Mouse (Mus musculus): ENCODE data around the gene Lsm4. TPM values are rescaled to one million over a fixed set of nuclear protein-coding genes. Genes with fewer than 3 reads are reported as not detected.
A peak's percentile ranks its signal among the peaks of the same experiment; 100 is the strongest.

Gene Lsm4
- polyA plus RNA-seq, 1 experiment from 2014 or later, result 301 TPM

DNA sequence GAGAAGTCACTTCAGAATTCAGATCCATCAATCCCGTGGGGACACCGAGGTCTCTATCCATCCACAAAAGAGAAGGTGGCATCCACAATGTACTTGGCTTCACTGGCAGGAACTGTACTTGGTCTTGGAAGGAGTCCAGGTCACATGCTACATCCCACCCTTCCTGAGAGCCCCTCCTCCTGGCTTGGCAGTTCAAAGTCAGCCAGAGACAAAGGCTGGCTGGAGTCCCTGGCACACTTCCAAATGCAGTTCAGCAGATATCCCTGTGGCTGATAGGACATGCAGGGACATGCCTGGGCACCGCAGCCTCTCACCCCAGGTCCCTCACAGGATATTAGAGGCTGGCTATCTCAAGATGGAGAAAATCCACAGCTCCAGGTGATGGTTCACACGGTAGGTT is 23.7 kb upstream of the Lsm4 start:
- Histone ChIP-seq H3K27me3 (replicated peaks) (no peaks in the 10 kb centered on the region), H3K9me3 (replicated peaks) (no peaks in the 10 kb centered on the region), H3K9ac (no peak overlapping the region), H3K4me2 (no peak overlapping the region), H3K36me3 (peaks cover 36% of the 10 kb centered on the region), H3K27ac (ENCODE audit: poor library complexity, severe bottlenecking) (peak overlapping the region; percentile 85), H3K4me1 (replicated peaks) (peaks cover 49% of the 10 kb centered on the region), H3K4me3 (no peak overlapping the region)
- 28% methylated on average over 4 of the region's 4 CpGs for WGBS
- peak; percentile 85 for ATAC-seq (ENCODE audit: insufficient number of reproducible peaks, low FRiP score)

DNA sequence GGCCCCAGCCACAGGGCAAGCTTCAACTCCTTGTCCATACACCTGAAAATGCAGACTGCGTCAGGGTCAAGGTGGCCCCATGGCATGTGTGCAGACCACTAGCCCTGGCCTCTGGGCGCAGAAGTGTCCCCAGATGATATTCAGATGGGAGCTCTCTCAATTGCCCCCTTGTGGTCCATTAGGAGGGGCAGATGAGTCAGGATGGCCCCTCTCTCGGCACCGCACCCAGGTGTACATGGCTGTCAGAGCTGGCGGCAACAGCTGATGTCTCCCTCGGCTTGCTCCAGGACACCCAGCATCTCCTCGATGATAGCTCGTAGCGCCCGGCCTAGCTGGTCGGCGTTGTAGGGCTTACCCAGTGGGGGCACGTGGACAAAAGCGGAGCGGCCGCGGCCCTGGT is 22.7 kb upstream of the Lsm4 start:
- Histone ChIP-seq H3K4me1 (replicated peaks) (peaks cover 49% of the 10 kb centered on the region), H3K27me3 (replicated peaks) (no peaks in the 10 kb centered on the region), H3K27ac (ENCODE audit: poor library complexity, severe bottlenecking) (peak overlapping the region; percentile 85; the same call in 1 of the 2 replicates), H3K9me3 (replicated peaks) (no peaks in the 10 kb centered on the region), H3K36me3 (peaks cover 46% of the 10 kb centered on the region), H3K9ac (peak overlapping the region; percentile 33; the same call in 1 of the 2 replicates), H3K4me3 (no peak overlapping the region), H3K4me2 (no peak overlapping the region)
- no peak for ATAC-seq (ENCODE audit: insufficient number of reproducible peaks, low FRiP score)
- WGBS, result 93% methylated on average over 17 of the region's 17 CpGs

- Histone ChIP-seq H3K9ac (no peak overlapping the region), H3K4me3 (no peak overlapping the region), H3K27me3 (replicated peaks) (no peaks in the 10 kb centered on the region), H3K9me3 (replicated peaks) (no peaks in the 10 kb centered on the region), H3K36me3 (peaks cover 67% of the 10 kb centered on the region), H3K4me1 (replicated peaks) (peaks cover 32% of the 10 kb centered on the region), H3K4me2 (no peak overlapping the region), H3K27ac (ENCODE audit: poor library complexity, severe bottlenecking) (no peak overlapping the region)
- no peak for ATAC-seq (ENCODE audit: insufficient number of reproducible peaks, low FRiP score)
- 64% methylated on average over 2 of the region's 2 CpGs for WGBS
These were observed 19.8 kb upstream of the Lsm4 start for GRCm38 (mm10) chr8:70653226-70653625.

GRCm38 (mm10) chr8:70654121-70654520 is 18.9 kb upstream of the Lsm4 start:
- no peak overlapping the region for H3K27ac ChIP-seq (ENCODE audit: poor library complexity, severe bottlenecking)
- no peaks in the 10 kb centered on the region for H3K9me3 ChIP-seq (replicated peaks)
- peaks cover 31% of the 10 kb centered on the region for H3K4me1 ChIP-seq (replicated peaks)
- H3K9ac ChIP-seq, result no peak overlapping the region
- WGBS, result 65% methylated on average over 1 of the region's 1 CpGs
- no peak overlapping the region for H3K4me2 ChIP-seq
- no peak for ATAC-seq (ENCODE audit: insufficient number of reproducible peaks, low FRiP score)
- no peaks in the 10 kb centered on the region for H3K27me3 ChIP-seq (replicated peaks)
- H3K36me3 ChIP-seq, result peaks cover 67% of the 10 kb centered on the region
- no peak overlapping the region for H3K4me3 ChIP-seq

- no peak overlapping the region for H3K27ac ChIP-seq (ENCODE audit: poor library complexity, severe bottlenecking)
- H3K9me3 ChIP-seq (replicated peaks), result no peaks in the 10 kb centered on the region
- peaks cover 23% of the 10 kb centered on the region for H3K4me1 ChIP-seq (replicated peaks)
- WGBS, result 63% methylated on average over 2 of the region's 2 CpGs
- ATAC-seq (ENCODE audit: insufficient number of reproducible peaks, low FRiP score), result no peak
- H3K27me3 ChIP-seq (replicated peaks), result no peaks in the 10 kb centered on the region
- no peak overlapping the region for H3K9ac ChIP-seq
- H3K4me2 ChIP-seq, result no peak overlapping the region
- peaks cover 60% of the 10 kb centered on the region for H3K36me3 ChIP-seq
- H3K4me3 ChIP-seq, result no peak overlapping the region
These were observed 17.6 kb upstream of the Lsm4 start for GRCm38 (mm10) chr8:70655469-70655868.

DNA sequence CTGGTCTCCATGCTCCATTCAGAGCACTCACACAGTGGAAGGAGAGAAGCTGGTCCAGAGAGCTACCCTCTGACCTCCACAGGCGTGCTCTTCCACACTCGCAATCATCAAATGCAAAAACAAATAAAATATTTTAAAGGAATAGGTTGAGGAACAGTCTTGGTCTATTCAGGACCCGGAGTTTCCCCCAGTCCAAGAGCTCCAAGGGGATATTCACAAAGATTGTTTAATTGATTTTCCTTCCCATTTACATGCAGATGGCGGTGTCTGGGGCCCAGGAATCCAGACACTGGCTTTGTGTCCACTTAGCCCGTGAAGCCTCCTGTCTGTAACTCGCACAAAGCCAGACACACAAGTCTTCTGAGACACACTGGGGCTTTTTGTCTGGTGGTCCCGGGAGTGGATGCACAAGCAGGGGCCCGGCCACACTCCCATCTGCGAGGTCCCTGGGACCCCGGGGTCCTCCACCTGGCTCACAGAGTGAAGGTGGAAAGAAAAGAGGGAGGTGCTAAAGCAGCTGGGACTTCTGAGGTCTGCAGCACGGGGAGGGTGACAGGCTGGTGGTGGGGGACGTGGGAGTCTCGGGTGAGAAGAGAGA is 16.8 kb upstream of the Lsm4 start:
- peaks cover 52% of the 10 kb centered on the region for H3K36me3 ChIP-seq
- no peaks in the 10 kb centered on the region for H3K27me3 ChIP-seq (replicated peaks)
- no peak for ATAC-seq (ENCODE audit: insufficient number of reproducible peaks, low FRiP score)
- no peaks in the 10 kb centered on the region for H3K9me3 ChIP-seq (replicated peaks)
- H3K27ac ChIP-seq (ENCODE audit: poor library complexity, severe bottlenecking), result no peak overlapping the region
- H3K4me1 ChIP-seq (replicated peaks), result peaks cover 24% of the 10 kb centered on the region
- no peak overlapping the region for H3K4me3 ChIP-seq
- H3K9ac ChIP-seq, result no peak overlapping the region
- H3K4me2 ChIP-seq, result no peak overlapping the region
- WGBS, result 77% methylated on average over 13 of the region's 13 CpGs

DNA sequence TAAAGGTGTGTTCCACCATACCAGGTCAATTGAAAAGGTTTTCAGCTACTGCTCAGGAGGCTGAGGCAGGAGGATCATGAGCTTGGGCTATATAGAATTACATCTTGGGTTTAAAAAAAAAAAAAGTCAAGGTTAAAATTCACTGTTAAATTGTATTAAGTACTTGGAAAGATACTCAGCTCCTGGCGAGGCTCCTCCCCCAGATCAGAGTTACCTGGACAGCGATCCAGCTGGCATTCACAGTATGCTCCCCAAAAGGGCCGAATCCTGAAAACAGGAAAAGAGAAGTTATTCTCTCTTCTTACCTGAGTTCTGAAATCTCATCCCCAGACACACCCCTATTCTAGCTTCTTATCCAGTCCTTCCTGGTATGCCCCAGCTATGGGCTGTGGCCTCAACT is 15.8 kb upstream of the Lsm4 start:
- H3K9ac ChIP-seq, result no peak overlapping the region
- 92% methylated on average over 3 of the region's 3 CpGs for WGBS
- H3K9me3 ChIP-seq (replicated peaks), result no peaks in the 10 kb centered on the region
- H3K27ac ChIP-seq (ENCODE audit: poor library complexity, severe bottlenecking), result no peak overlapping the region
- H3K4me1 ChIP-seq (replicated peaks), result peaks cover 24% of the 10 kb centered on the region
- H3K27me3 ChIP-seq (replicated peaks), result no peaks in the 10 kb centered on the region
- H3K36me3 ChIP-seq, result peaks cover 43% of the 10 kb centered on the region
- ATAC-seq (ENCODE audit: insufficient number of reproducible peaks, low FRiP score), result no peak
- no peak overlapping the region for H3K4me3 ChIP-seq
- H3K4me2 ChIP-seq, result no peak overlapping the region

- Histone ChIP-seq H3K27me3 (replicated peaks) (no peaks in the 10 kb centered on the region), H3K4me1 (replicated peaks) (peaks cover 24% of the 10 kb centered on the region), H3K9ac (peak overlapping the region; percentile 87), H3K36me3 (peaks cover 37% of the 10 kb centered on the region), H3K4me3 (no peak overlapping the region), H3K27ac (ENCODE audit: poor library complexity, severe bottlenecking) (no peak overlapping the region), H3K9me3 (replicated peaks) (no peaks in the 10 kb centered on the region), H3K4me2 (peak overlapping the region; percentile 84; the same call in 1 of the 2 replicates)
- WGBS, result 77% methylated on average over 2 of the region's 2 CpGs
- no peak for ATAC-seq (ENCODE audit: insufficient number of reproducible peaks, low FRiP score)
These were observed 15.3 kb upstream of the Lsm4 start for GRCm38 (mm10) chr8:70657739-70658138.

DNA sequence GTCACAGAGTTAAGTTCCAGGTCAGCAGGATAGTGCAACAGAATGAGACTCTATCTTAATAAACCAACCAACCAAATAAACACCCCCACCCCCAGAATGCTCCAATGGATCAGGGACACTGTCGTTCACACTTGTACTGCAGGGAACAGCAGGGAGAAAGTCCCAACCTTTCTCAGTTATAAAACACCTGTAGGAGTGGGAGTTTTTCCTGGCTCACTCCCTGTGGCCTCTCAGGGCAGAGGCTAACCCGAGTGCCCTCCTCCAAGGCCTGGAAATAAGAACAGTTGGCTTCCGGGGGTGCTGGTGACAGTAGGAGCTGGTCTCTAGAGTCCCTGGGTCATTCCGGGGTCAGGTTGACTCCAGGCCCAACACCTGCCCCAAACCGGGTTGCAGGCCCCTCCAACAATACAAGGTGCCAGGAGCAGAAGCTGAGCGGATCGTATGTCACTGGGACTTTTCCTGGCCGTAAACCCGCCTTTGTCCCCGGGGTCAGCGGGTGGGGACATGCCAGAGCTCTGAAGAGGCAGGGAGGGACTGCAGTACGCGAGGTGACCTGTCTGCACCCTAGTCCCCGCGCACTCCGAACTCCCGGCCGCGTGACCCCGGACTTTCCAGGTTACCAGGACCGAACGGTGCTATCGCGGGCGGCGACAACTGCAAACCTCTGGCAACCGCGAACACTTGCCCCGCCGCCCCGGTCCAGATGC is 14.0 kb upstream of the Lsm4 start:
- no peaks in the 10 kb centered on the region for H3K27me3 ChIP-seq (replicated peaks)
- H3K4me2 ChIP-seq, result peak overlapping the region; percentile 84
- H3K4me1 ChIP-seq (replicated peaks), result peaks cover 24% of the 10 kb centered on the region
- WGBS, result under 1% methylated on average over 31 of the region's 31 CpGs
- H3K27ac ChIP-seq (ENCODE audit: poor library complexity, severe bottlenecking), result peak overlapping the region; percentile 86
- no peaks in the 10 kb centered on the region for H3K9me3 ChIP-seq (replicated peaks)
- H3K36me3 ChIP-seq, result peaks cover 31% of the 10 kb centered on the region
- peak; percentile 73 for ATAC-seq (ENCODE audit: insufficient number of reproducible peaks, low FRiP score)
- peak overlapping the region; percentile 77 for H3K4me3 ChIP-seq
- H3K9ac ChIP-seq, result peak overlapping the region; percentile 87

GRCm38 (mm10) chr8:70659604-70660272 is 13.3 kb upstream of the Lsm4 start:
- H3K27ac ChIP-seq (ENCODE audit: poor library complexity, severe bottlenecking), result peak overlapping the region; percentile 86
- 2% methylated on average over 43 of the region's 44 CpGs for WGBS
- peak overlapping the region; percentile 84 for H3K4me2 ChIP-seq
- peaks cover 24% of the 10 kb centered on the region for H3K4me1 ChIP-seq (replicated peaks)
- H3K9ac ChIP-seq, result peak overlapping the region; percentile 87
- peak overlapping the region; percentile 77 for H3K4me3 ChIP-seq
- no peaks in the 10 kb centered on the region for H3K27me3 ChIP-seq (replicated peaks)
- peak; percentile 98 for ATAC-seq (ENCODE audit: insufficient number of reproducible peaks, low FRiP score)
- no peaks in the 10 kb centered on the region for H3K9me3 ChIP-seq (replicated peaks)
- H3K36me3 ChIP-seq, result peaks cover 27% of the 10 kb centered on the region

- peak within 1 kb of the TSS; percentile 86 for H3K27ac ChIP-seq (ENCODE audit: poor library complexity, severe bottlenecking)
- WGBS, result 3% methylated on average over 14 of the region's 14 CpGs
- no peaks in the 10 kb centered on the region for H3K27me3 ChIP-seq (replicated peaks)
- peak within 1 kb of the TSS; percentile 77 for H3K4me3 ChIP-seq
- peaks cover 24% of the 10 kb centered on the region for H3K4me1 ChIP-seq (replicated peaks)
- no peaks in the 10 kb centered on the region for H3K9me3 ChIP-seq (replicated peaks)
- peak; percentile 66 for ATAC-seq (ENCODE audit: insufficient number of reproducible peaks, low FRiP score)
- peak within 1 kb of the TSS; percentile 87 for H3K9ac ChIP-seq
- peaks cover 22% of the 10 kb centered on the region for H3K36me3 ChIP-seq
- peak within 1 kb of the TSS; percentile 84 for H3K4me2 ChIP-seq
These were observed 12.7 kb upstream of the Lsm4 start, which contains the start of gene Pgpep1 for GRCm38 (mm10) chr8:70660273-70660725. TSS of gene Pgpep1 (minus strand) at chr8:70660388.
